Mouse (Mus musculus): Measurements from ENCODE around the gene Ckap2l.

The Ckap2l gene

GRCm38 (mm10) chr2:129265316-129265715 is 31.7 kb downstream of the Ckap2l start:
- no peak for DNase-seq (ENCODE audit: low spot score in 2 of 2)

GRCm38 (mm10) chr2:129263073-129263472 is 33.9 kb downstream of the Ckap2l start:
- peak; percentile 38 for DNase-seq (ENCODE audit: low spot score in 2 of 2)

GRCm38 (mm10) chr2:129261151-129261794 is 35.7 kb downstream of the Ckap2l start:
- DNase-seq (ENCODE audit: low spot score in 2 of 2) = no peak

GRCm38 (mm10) chr2:129260646-129261045 is 36.4 kb downstream of the Ckap2l start:
- DNase-seq (ENCODE audit: low spot score in 2 of 2) = no peak

GRCm38 (mm10) chr2:129258475-129259211 is 38.4 kb downstream of the Ckap2l start:
- peak; percentile 43 to 79 for DNase-seq (ENCODE audit: low spot score in 2 of 2)

- DNase-seq (ENCODE audit: low spot score in 2 of 2) = no peak
Measured at GRCm38 (mm10) chr2:129258056-129258455, 39.0 kb downstream of the Ckap2l start.

GRCm38 (mm10) chr2:129256006-129256405 is 41.0 kb downstream of the Ckap2l start:
- DNase-seq (ENCODE audit: low spot score in 2 of 2) = no peak

GRCm38 (mm10) chr2:129254076-129254475 is 42.9 kb downstream of the Ckap2l start:
- no peak for DNase-seq (ENCODE audit: low spot score in 2 of 2)

GRCm38 (mm10) chr2:129253631-129253970 is 43.4 kb downstream of the Ckap2l start:
- DNase-seq (ENCODE audit: low spot score in 2 of 2) = no peak

- DNase-seq (ENCODE audit: low spot score in 2 of 2) = no peak
Measured at GRCm38 (mm10) chr2:129252836-129253630, 44.0 kb downstream of the Ckap2l start.

- no peak for DNase-seq (ENCODE audit: low spot score in 2 of 2)
Measured at GRCm38 (mm10) chr2:129249321-129249720, 47.7 kb downstream of the Ckap2l start.

- no peak for DNase-seq (ENCODE audit: low spot score in 2 of 2)
Measured at GRCm38 (mm10) chr2:129247707-129248121, 49.3 kb downstream of the Ckap2l start.

- DNase-seq (ENCODE audit: low spot score in 2 of 2) = no peak
Measured at GRCm38 (mm10) chr2:129246924-129247323, 50.1 kb downstream of the Ckap2l start.

- DNase-seq (ENCODE audit: low spot score in 2 of 2) = no peak
Measured at GRCm38 (mm10) chr2:129246436-129246835, 50.6 kb downstream of the Ckap2l start.

GRCm38 (mm10) chr2:129245618-129246017 is 51.4 kb downstream of the Ckap2l start:
- no peak for DNase-seq (ENCODE audit: low spot score in 2 of 2)

- DNase-seq (ENCODE audit: low spot score in 2 of 2) = no peak
Measured at GRCm38 (mm10) chr2:129244446-129245120, 52.4 kb downstream of the Ckap2l start.

- peak in 1 of 2 experiments; percentile 41 for DNase-seq (ENCODE audit: low spot score in 2 of 2)
Measured at GRCm38 (mm10) chr2:129243786-129244185, 53.2 kb downstream of the Ckap2l start.

- DNase-seq (ENCODE audit: low spot score in 2 of 2) = no peak
Measured at GRCm38 (mm10) chr2:129243005-129243404, 54.0 kb downstream of the Ckap2l start.

- no peak for DNase-seq (ENCODE audit: low spot score in 2 of 2)
Measured at GRCm38 (mm10) chr2:129241845-129242833, 54.9 kb downstream of the Ckap2l start.

GRCm38 (mm10) chr2:129240726-129241432 is 56.1 kb downstream of the Ckap2l start:
- DNase-seq (ENCODE audit: low spot score in 2 of 2) = peak; percentile 42 to 56

Data from frontal cortex, postnatal 36 days (tissue).